8 mouse cellular contexts compared by ENCODE assay signal in the genomic region with DNA sequence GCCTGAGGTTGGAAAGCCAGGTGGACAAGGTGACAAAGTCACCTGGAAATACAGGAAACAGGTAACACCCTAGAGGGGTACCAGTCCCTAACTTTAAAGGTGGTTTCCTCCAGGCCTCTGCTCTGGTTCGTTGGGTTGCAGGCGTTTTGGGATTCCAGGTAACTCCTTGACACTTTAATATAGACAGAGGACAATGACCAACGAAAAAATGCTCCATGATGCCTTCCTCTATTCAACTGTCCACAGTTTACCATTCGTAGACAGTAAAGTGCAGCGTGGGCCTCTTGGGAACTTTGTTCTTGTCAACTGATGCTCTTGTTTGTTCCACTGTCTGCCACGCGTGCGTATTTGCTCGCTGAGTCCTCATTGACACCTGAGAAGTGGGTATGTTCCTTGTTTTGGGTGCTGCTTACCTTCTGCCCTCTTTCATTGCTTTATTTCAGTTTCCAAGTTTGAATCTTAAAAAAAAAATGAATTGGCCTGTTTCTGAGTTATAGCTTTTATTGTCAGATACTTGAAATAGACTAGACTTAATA. TPM values are rescaled to one million over a fixed set of nuclear protein-coding genes. Genes with fewer than 3 reads are reported as not detected.
A peak's percentile ranks its signal among the peaks of the same experiment; 100 is the strongest.
DNase-seq lines count a peak whose midpoint lies in the region; ATAC-seq and TF ChIP-seq lines count a peak whose summit lies in the region.

No protein-coding gene starts in this region.

- H3K9ac ChIP-seq in forebrain, embryonic 13.5 days: peak overlapping the region; percentile 98
- H3K9ac ChIP-seq in limb, embryonic 15.5 days: no peak overlapping the region; the same call in 1 of the 2 replicates
- H3K9ac ChIP-seq in stomach, postnatal 0 days (ENCODE audit: low read length): no peak overlapping the region; the same call in 1 of the 2 replicates

- WGBS in forebrain, embryonic 13.5 days: 9% methylated on average over 9 of the region's 9 CpGs
- 60% methylated on average over 9 of the region's 9 CpGs for WGBS in limb, embryonic 15.5 days
- 71% methylated on average over 9 of the region's 9 CpGs for WGBS in stomach, postnatal 0 days

- H3K27me3 ChIP-seq in testis, adult 2 months (ENCODE audit: control insufficient read depth, insufficient read depth, low read length): no peaks in the 10 kb centered on the region; the same call in 1 of the 2 replicates
- H3K27me3 ChIP-seq in forebrain, embryonic 13.5 days: no peaks in the 10 kb centered on the region
- H3K27me3 ChIP-seq in limb, embryonic 15.5 days: no peaks in the 10 kb centered on the region
- H3K27me3 ChIP-seq in stomach, postnatal 0 days (ENCODE audit: control insufficient read depth, insufficient read depth, low read length): no peaks in the 10 kb centered on the region

- peak overlapping the region; percentile 77 for H3K4me3 ChIP-seq in testis, adult 2 months (ENCODE audit: control insufficient read depth, low read depth, low read length)
- peak overlapping the region; percentile 95 for H3K4me3 ChIP-seq in forebrain, embryonic 13.5 days
- H3K4me3 ChIP-seq in limb, embryonic 15.5 days: peak overlapping the region; percentile 76
- peak overlapping the region; percentile 83 for H3K4me3 ChIP-seq in stomach, postnatal 0 days (ENCODE audit: low read depth, low read length)

- H3K9me3 ChIP-seq in forebrain, embryonic 13.5 days (replicated peaks): no peaks in the 10 kb centered on the region
- H3K9me3 ChIP-seq in limb, embryonic 15.5 days: no peaks in the 10 kb centered on the region
- H3K9me3 ChIP-seq in stomach, postnatal 0 days (ENCODE audit: control insufficient read depth, low read length): no peaks in the 10 kb centered on the region

- no peaks in the 10 kb centered on the region for H3K36me3 ChIP-seq in testis, adult 2 months (ENCODE audit: control insufficient read depth, insufficient read depth, low read length)
- H3K36me3 ChIP-seq in forebrain, embryonic 13.5 days (ENCODE audit: poor library complexity, severe bottlenecking): no peaks in the 10 kb centered on the region
- no peaks in the 10 kb centered on the region for H3K36me3 ChIP-seq in limb, embryonic 15.5 days
- no peaks in the 10 kb centered on the region for H3K36me3 ChIP-seq in stomach, postnatal 0 days (ENCODE audit: control insufficient read depth, insufficient read depth, low read length)

- no peak for DNase-seq in testis, postnatal 10 days (ENCODE audit: low spot score)
- DNase-seq in stomach, postnatal 0 days (ENCODE audit: low spot score): no peak
- no peak for DNase-seq in adrenal gland, postnatal 14 days
- no peak for DNase-seq in lung, postnatal 4 days

- 0 out of 2 replicates have a peak, but pooled peaks cover 2% of the 10 kb centered on the region for H3K4me1 ChIP-seq in testis, adult 2 months (ENCODE audit: control insufficient read depth, insufficient read depth, low read length)
- H3K4me1 ChIP-seq in forebrain, embryonic 13.5 days: peaks cover 52% of the 10 kb centered on the region
- H3K4me1 ChIP-seq in limb, embryonic 15.5 days: peaks cover 16% of the 10 kb centered on the region
- H3K4me1 ChIP-seq in stomach, postnatal 0 days (replicated peaks; ENCODE audit: control insufficient read depth, insufficient read depth): peaks cover 6% of the 10 kb centered on the region; the same call in 1 of the 2 replicates

- peak overlapping the region; percentile 81 for H3K4me2 ChIP-seq in forebrain, embryonic 13.5 days
- H3K4me2 ChIP-seq in limb, embryonic 15.5 days: peak overlapping the region; percentile 79
- H3K4me2 ChIP-seq in stomach, postnatal 0 days (replicated peaks; ENCODE audit: low read depth): peak overlapping the region; percentile 91

- TF ChIP-seq CTCF in testis, adult 2 months (IDR thresholded peaks at IDR 0.05; ENCODE audit: control insufficient read depth, insufficient read depth, insufficient replicate concordance, low read depth, low read length): no peak
- no peak for TF ChIP-seq CTCF in stomach, postnatal 0 days (IDR thresholded peaks at IDR 0.05; ENCODE audit: low read depth)

- no peak for TF ChIP-seq EP300 in stomach, postnatal 0 days (optimal IDR thresholded peaks at IDR 0.05)

- TF ChIP-seq POLR2A in testis, adult 2 months (IDR thresholded peaks at IDR 0.05; ENCODE audit: control insufficient read depth, low read depth, low read length): no peak

- no peak for ATAC-seq in forebrain, embryonic 13.5 days
- no peak for ATAC-seq in limb, embryonic 15.5 days (ENCODE audit: insufficient number of reproducible peaks, low FRiP score, low TSS enrichment, low read depth)
- ATAC-seq in stomach, postnatal 0 days (ENCODE audit: low FRiP score, low TSS enrichment): no peak
- no peak for ATAC-seq in frontal cortex, adult (ENCODE audit: low TSS enrichment)

- no peak overlapping the region for H3K27ac ChIP-seq in testis, adult 2 months (ENCODE audit: control insufficient read depth, insufficient read depth, low read depth, low read length)
- H3K27ac ChIP-seq in forebrain, embryonic 13.5 days: no peak overlapping the region
- no peak overlapping the region for H3K27ac ChIP-seq in limb, embryonic 15.5 days
- no peak overlapping the region for H3K27ac ChIP-seq in stomach, postnatal 0 days (replicated peaks)

RNA-seq across cellular contexts. Expression of a gene that starts 2.1 kb away (rescaled TPM):
- polyA plus RNA-seq in testis, adult 2 months (2012; rRNA removed): 59.6 and 64.5 TPM in 2 replicates
- polyA plus RNA-seq in forebrain, embryonic 13.5 days (2015; fragmentation: Nextera tagmentation; extraction: Ambion mirVana): 8.0 and 8.8 TPM in 2 replicates
- polyA plus RNA-seq in limb, embryonic 15.5 days (2015; fragmentation: Nextera tagmentation; extraction: Ambion mirVana): 3.4 and 4.0 TPM in 2 replicates
- polyA plus RNA-seq in stomach, postnatal 0 days (2015; fragmentation: Nextera tagmentation; extraction: Ambion mirVana): 1.3 and 1.5 TPM in 2 replicates
- total RNA-seq in adrenal gland, postnatal 14 days (2021): 19.3 and 19.4 TPM in 2 replicates
